Mouse (Mus musculus): ENCODE measurements at regions not wholly inside any gene's neighbourhood (a gene's known extent, or its start where the extent isn't known, plus 50 kb on each side); places are given as distances from the start of the nearest gene placed in this dataset.

DNA sequence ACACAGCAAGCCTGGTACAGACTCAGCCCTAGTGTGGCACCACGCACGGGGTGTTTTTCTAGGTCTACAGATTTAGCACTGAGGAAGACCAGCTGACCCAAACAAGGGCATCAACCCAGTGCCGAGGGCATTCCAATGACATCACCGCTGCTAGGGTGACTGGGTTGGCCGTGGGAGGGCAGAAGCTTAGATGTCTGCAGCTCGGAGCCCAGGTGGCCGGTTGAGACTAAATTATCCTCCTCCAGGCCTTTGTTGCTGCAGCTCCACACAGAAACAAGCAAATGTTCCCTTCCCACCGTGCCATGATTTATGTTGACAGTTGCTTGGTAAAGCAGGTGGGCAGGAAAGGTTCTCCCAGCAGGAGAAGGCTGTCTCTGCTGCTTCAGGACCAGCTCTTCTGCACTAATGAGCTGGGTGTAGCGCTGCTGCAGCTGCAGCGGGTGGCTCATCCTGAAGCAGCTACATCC is 198.8 kb upstream of the Peli2 start:
- H3K4me2 ChIP-seq (replicated peaks; ENCODE audit: low read depth, low read length, severe bottlenecking) = no peak overlapping the region
- ATAC-seq (ENCODE audit: low FRiP score, low read depth) (no peak), DNase-seq (ENCODE audit: low spot score) (no peak)
- H3K9ac ChIP-seq (ENCODE audit: low read depth, low read length, severe bottlenecking) = no peak overlapping the region
- no peaks in the 10 kb centered on the region for H3K36me3 ChIP-seq (ENCODE audit: control insufficient read depth, insufficient read depth, low read length)
- no peaks in the 10 kb centered on the region for H3K27me3 ChIP-seq (ENCODE audit: control insufficient read depth, insufficient read depth, low read length)
- TF ChIP-seq POLR2A (IDR thresholded peaks at IDR 0.05; ENCODE audit: borderline replicate concordance, extremely low read depth, insufficient read depth, insufficient read length) = no peak
- no peak overlapping the region for H3K27ac ChIP-seq (replicated peaks; ENCODE audit: low read depth, low read length)
- no peak overlapping the region for H3K4me3 ChIP-seq (replicated peaks; ENCODE audit: low read length)
- no peaks in the 10 kb centered on the region for H3K9me3 ChIP-seq (ENCODE audit: control insufficient read depth, low read length)
- 31% methylated on average over 10 of the region's 10 CpGs for WGBS
- H3K4me1 ChIP-seq (ENCODE audit: control insufficient read depth, insufficient read depth, low read length) = no peaks in the 10 kb centered on the region

DNA sequence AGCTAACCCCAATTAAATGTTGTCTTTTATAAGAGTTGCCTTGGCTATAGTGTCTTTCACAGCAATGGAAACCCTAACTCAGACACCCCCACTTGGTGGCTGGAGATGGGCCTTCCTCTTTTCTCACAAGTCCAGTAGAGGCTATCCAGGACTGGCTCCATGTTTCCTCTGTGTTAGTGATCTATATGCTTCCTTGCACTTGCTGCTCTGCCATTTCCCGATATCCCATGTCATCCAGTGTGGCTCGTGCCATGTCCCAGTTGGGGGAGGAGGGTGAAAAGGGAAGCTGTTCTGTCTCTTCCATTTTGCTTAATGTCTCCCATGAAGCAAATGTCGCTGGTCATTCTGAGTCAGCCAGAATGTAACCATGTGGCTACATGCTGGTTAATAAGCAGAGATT is 194.2 kb upstream of the Peli2 start:
- ATAC-seq (ENCODE audit: low FRiP score, low read depth) = no peak
- 97% methylated on average over 3 of the region's 3 CpGs for WGBS
- TF ChIP-seq POLR2A (IDR thresholded peaks at IDR 0.05; ENCODE audit: borderline replicate concordance, extremely low read depth, insufficient read depth, insufficient read length) = no peak

DNA sequence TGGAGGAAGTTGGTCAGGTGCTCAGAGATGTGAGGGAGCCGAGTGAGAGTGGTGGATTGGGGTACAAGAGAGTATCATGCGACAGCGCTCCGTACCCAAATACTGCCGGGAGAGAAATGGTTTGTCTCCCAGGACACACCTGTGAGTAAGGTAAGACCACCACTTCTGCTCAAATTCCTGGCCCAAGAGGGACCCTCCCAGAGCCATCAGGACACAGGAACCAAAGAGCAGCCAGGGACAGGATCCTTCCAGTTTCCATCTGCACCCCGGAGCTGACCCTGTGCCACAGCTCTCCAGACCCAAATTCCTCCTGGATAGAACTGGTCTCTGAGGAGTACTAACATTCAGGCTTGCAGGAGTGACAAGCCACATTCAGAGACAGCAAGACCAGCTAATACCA is 185.2 kb upstream of the Peli2 start:
- Histone ChIP-seq H3K27me3 (ENCODE audit: control insufficient read depth, insufficient read depth, low read length) (no peaks in the 10 kb centered on the region), H3K4me2 (replicated peaks; ENCODE audit: low read depth, low read length, severe bottlenecking) (no peak overlapping the region), H3K9ac (ENCODE audit: low read depth, low read length, severe bottlenecking) (no peak overlapping the region), H3K4me3 (replicated peaks; ENCODE audit: low read length) (no peak overlapping the region), H3K4me1 (ENCODE audit: control insufficient read depth, insufficient read depth, low read length) (no peaks in the 10 kb centered on the region), H3K9me3 (ENCODE audit: control insufficient read depth, low read length) (no peaks in the 10 kb centered on the region), H3K27ac (replicated peaks; ENCODE audit: low read depth, low read length) (no peak overlapping the region), H3K36me3 (ENCODE audit: control insufficient read depth, insufficient read depth, low read length) (no peaks in the 10 kb centered on the region)
- over 99% methylated on average over 6 of the region's 6 CpGs for WGBS
- no peak for TF ChIP-seq POLR2A (IDR thresholded peaks at IDR 0.05; ENCODE audit: borderline replicate concordance, extremely low read depth, insufficient read depth, insufficient read length)
- DNase-seq (ENCODE audit: low spot score) (no peak), ATAC-seq (ENCODE audit: low FRiP score, low read depth) (no peak)

More for the DNA sequence above, 194.2 kb upstream of the Peli2 start:
- Histone ChIP-seq H3K4me1 (ENCODE audit: control insufficient read depth, insufficient read depth, low read length) (no peaks in the 10 kb centered on the region), H3K27me3 (ENCODE audit: control insufficient read depth, insufficient read depth, low read length) (no peaks in the 10 kb centered on the region), H3K4me3 (replicated peaks; ENCODE audit: low read length) (no peak overlapping the region), H3K9ac (ENCODE audit: low read depth, low read length, severe bottlenecking) (no peak overlapping the region), H3K27ac (replicated peaks; ENCODE audit: low read depth, low read length) (no peak overlapping the region), H3K9me3 (ENCODE audit: control insufficient read depth, low read length) (no peaks in the 10 kb centered on the region), H3K36me3 (ENCODE audit: control insufficient read depth, insufficient read depth, low read length) (no peaks in the 10 kb centered on the region), H3K4me2 (replicated peaks; ENCODE audit: low read depth, low read length, severe bottlenecking) (no peak overlapping the region)
- DNase-seq (ENCODE audit: low spot score) = no peak

DNA sequence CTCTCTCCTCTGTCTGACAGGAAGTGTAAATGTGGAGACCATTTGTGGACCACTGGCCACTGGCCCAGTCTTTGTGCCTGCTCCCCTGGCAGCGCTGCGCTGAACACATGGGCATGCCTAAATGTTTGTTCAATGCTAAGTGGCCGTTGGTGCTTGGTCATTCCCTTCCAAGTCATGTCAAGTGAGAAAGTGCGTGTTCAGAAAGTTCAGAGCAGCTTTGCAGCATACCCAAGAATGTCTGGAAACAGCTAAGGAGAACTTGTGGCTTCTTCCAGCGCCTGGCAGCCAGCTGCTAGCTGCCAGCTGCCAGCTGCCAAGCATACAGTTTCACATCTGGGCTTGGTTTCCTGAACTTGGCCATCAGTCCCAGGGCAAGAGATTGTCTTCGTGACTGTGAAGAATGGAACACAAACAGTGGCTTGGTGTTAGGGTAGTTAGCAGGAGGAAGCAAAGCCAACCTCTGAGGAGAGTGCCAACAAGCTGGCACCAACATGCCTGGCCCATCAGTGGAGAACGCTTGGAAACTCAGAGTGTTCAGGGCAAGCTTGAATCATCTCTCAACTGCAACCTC is 183.5 kb upstream of the Peli2 start:
- H3K4me2 ChIP-seq (replicated peaks; ENCODE audit: low read depth, low read length, severe bottlenecking) = no peak overlapping the region
- no peaks in the 10 kb centered on the region for H3K4me1 ChIP-seq (ENCODE audit: control insufficient read depth, insufficient read depth, low read length)
- WGBS = 69% methylated on average over 7 of the region's 7 CpGs
- H3K9me3 ChIP-seq (ENCODE audit: control insufficient read depth, low read length) = no peaks in the 10 kb centered on the region
- no peak overlapping the region for H3K9ac ChIP-seq (ENCODE audit: low read depth, low read length, severe bottlenecking)
- DNase-seq (ENCODE audit: low spot score) (peak; percentile 8), ATAC-seq (ENCODE audit: low FRiP score, low read depth) (no peak)
- no peaks in the 10 kb centered on the region for H3K36me3 ChIP-seq (ENCODE audit: control insufficient read depth, insufficient read depth, low read length)
- H3K4me3 ChIP-seq (replicated peaks; ENCODE audit: low read length) = no peak overlapping the region
- 0 out of 2 replicates have a peak overlapping the region, but pooled peaks have one; percentile 8 for H3K27ac ChIP-seq (replicated peaks; ENCODE audit: low read depth, low read length)
- H3K27me3 ChIP-seq (ENCODE audit: control insufficient read depth, insufficient read depth, low read length) = no peaks in the 10 kb centered on the region
- no peak for TF ChIP-seq POLR2A (IDR thresholded peaks at IDR 0.05; ENCODE audit: borderline replicate concordance, extremely low read depth, insufficient read depth, insufficient read length)

DNA sequence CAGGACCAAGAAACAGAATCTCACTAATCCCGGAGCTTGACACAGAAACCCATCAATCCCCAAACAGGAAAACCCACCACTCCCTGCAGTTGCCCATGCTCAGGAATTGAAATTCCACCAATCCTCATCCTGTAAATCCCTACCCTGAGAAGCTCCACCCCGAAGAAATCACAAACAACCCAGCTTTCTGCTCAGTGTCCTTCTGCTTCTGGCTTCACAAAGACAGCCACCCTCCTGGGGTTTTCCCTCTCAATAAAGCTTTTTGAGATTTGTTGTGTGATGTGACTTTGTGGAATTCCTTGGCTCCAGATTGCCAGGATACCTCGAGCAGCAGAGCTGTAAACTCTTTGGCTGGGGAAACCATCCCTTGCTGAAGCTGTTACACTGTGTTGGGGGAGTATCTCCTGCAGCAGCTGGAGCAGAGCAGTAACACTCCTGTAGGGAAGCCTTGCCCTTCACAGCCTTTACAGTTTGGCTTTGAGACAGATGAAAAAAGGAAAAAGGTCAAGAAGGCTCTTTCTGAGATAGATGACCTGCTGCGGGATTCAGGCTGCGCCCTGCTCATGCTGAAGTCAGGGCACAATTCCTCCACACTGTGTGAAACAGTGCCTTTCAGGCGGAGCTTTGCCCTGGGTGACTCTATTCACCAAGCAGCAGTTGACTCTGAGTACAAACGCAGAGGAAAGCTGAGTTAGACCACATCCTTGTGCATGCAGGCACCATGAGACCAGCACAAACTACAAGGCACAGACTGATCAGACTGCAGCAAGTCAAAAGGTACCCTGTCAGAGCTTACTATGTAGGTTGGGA is 180.6 kb upstream of the Peli2 start:
- Histone ChIP-seq H3K9ac (ENCODE audit: low read depth, low read length, severe bottlenecking) (no peak overlapping the region), H3K36me3 (ENCODE audit: control insufficient read depth, insufficient read depth, low read length) (no peaks in the 10 kb centered on the region), H3K4me2 (replicated peaks; ENCODE audit: low read depth, low read length, severe bottlenecking) (no peak overlapping the region), H3K27me3 (ENCODE audit: control insufficient read depth, insufficient read depth, low read length) (no peaks in the 10 kb centered on the region), H3K4me3 (replicated peaks; ENCODE audit: low read length) (no peak overlapping the region), H3K4me1 (ENCODE audit: control insufficient read depth, insufficient read depth, low read length) (no peaks in the 10 kb centered on the region), H3K9me3 (ENCODE audit: control insufficient read depth, low read length) (no peaks in the 10 kb centered on the region), H3K27ac (replicated peaks; ENCODE audit: low read depth, low read length) (no peak overlapping the region)
- WGBS = 63% methylated on average over 7 of the region's 7 CpGs
- no peak; the same call in 1 of the 2 replicates for ATAC-seq (ENCODE audit: low FRiP score, low read depth)
- no peak for TF ChIP-seq POLR2A (IDR thresholded peaks at IDR 0.05; ENCODE audit: borderline replicate concordance, extremely low read depth, insufficient read depth, insufficient read length)
- DNase-seq (ENCODE audit: low spot score) = no peak

Data from limb, embryonic 14.5 days (tissue).